Comparison of ENCODE assay signal across 24 mouse cellular contexts in genomic region chr17:29301421-29301820, GRCm38 (mm10). TPM values are rescaled to one million over a fixed set of nuclear protein-coding genes. Genes with fewer than 3 reads are reported as not detected.
DNase-seq lines count a peak whose midpoint lies in the region; ATAC-seq and TF ChIP-seq lines count a peak whose summit lies in the region.
"Had no signal": no experiment of that assay in that cellular context is flagged by ENCODE, and none has a peak within 500 bp of the region (broad histone marks: within the 10 kb centered on the region; RNA-seq: fewer than 3 reads in every experiment).

No protein-coding gene starts in this region.

- 0 out of 2 replicates have a peak overlapping the region, but pooled peaks have one; percentile 9 for H3K27ac ChIP-seq in embryonic facial prominence, embryonic 12.5 days
- no peak overlapping the region for H3K27ac ChIP-seq in embryonic facial prominence, embryonic 10.5 days (replicated peaks)
- no peak overlapping the region for H3K27ac ChIP-seq in kidney, adult 2 months (ENCODE audit: insufficient read depth, low read depth, low read length)
- no peak overlapping the region for H3K27ac ChIP-seq in kidney, embryonic 16.5 days (ENCODE audit: low read length)
- H3K27ac ChIP-seq: embryonic facial prominence, embryonic 13.5 days; forebrain, embryonic 12.5 days; forebrain, embryonic 15.5 days; heart, embryonic 15.5 days; hindbrain, embryonic 14.5 days; hindbrain, postnatal 0 days had no signal

- peaks cover 39% of the 10 kb centered on the region for H3K36me3 ChIP-seq in embryonic facial prominence, embryonic 12.5 days
- H3K36me3 ChIP-seq in embryonic facial prominence, embryonic 10.5 days (replicated peaks): peaks cover 52% of the 10 kb centered on the region
- H3K36me3 ChIP-seq in kidney, adult 2 months (ENCODE audit: control insufficient read depth, insufficient read depth, low read length): no peaks in the 10 kb centered on the region; the same call in 1 of the 2 replicates
- peaks cover 17% of the 10 kb centered on the region for H3K36me3 ChIP-seq in kidney, embryonic 16.5 days (ENCODE audit: insufficient read depth, low read length)

- H3K4me3 ChIP-seq in embryonic facial prominence, embryonic 12.5 days: no peak overlapping the region
- H3K4me3 ChIP-seq in embryonic facial prominence, embryonic 10.5 days: no peak overlapping the region
- no peak overlapping the region for H3K4me3 ChIP-seq in kidney, adult 2 months (ENCODE audit: insufficient read depth, low read depth, low read length)
- H3K4me3 ChIP-seq in kidney, embryonic 16.5 days (ENCODE audit: low read length): no peak overlapping the region
- H3K4me3 ChIP-seq: embryonic facial prominence, embryonic 13.5 days; erythroblast, embryonic 14.5 days; forebrain, embryonic 12.5 days; forebrain, embryonic 15.5 days; heart, embryonic 15.5 days had no signal

- H3K9me3 ChIP-seq in embryonic facial prominence, embryonic 12.5 days: no peaks in the 10 kb centered on the region
- no peaks in the 10 kb centered on the region for H3K9me3 ChIP-seq in embryonic facial prominence, embryonic 10.5 days
- no peaks in the 10 kb centered on the region for H3K9me3 ChIP-seq in kidney, embryonic 16.5 days (ENCODE audit: low read length)
- H3K9me3 ChIP-seq: embryonic facial prominence, embryonic 13.5 days; forebrain, embryonic 12.5 days; forebrain, embryonic 15.5 days; heart, embryonic 15.5 days had no signal

- H3K4me2 ChIP-seq in embryonic facial prominence, embryonic 12.5 days (replicated peaks): no peak overlapping the region
- H3K4me2 ChIP-seq in kidney, embryonic 16.5 days (replicated peaks; ENCODE audit: low read depth, low read length): no peak overlapping the region
- H3K4me2 ChIP-seq: embryonic facial prominence, embryonic 13.5 days; forebrain, embryonic 12.5 days; forebrain, embryonic 15.5 days; heart, embryonic 11.5 days; heart, embryonic 15.5 days; hindbrain, embryonic 14.5 days had no signal

- H3K4me1 ChIP-seq in embryonic facial prominence, embryonic 12.5 days: peaks cover 49% of the 10 kb centered on the region
- peaks cover 60% of the 10 kb centered on the region for H3K4me1 ChIP-seq in embryonic facial prominence, embryonic 10.5 days
- peaks cover 9% of the 10 kb centered on the region for H3K4me1 ChIP-seq in kidney, adult 2 months (ENCODE audit: control insufficient read depth, insufficient read depth, low read length)
- peaks cover 69% of the 10 kb centered on the region for H3K4me1 ChIP-seq in kidney, embryonic 16.5 days (ENCODE audit: insufficient read depth, low read length)
- H3K4me1 ChIP-seq: forebrain, embryonic 15.5 days had no signal

- H3K9ac ChIP-seq in embryonic facial prominence, embryonic 12.5 days: no peak overlapping the region
- no peak overlapping the region for H3K9ac ChIP-seq in kidney, embryonic 16.5 days (replicated peaks; ENCODE audit: low read length)
- H3K9ac ChIP-seq: embryonic facial prominence, embryonic 13.5 days; forebrain, embryonic 12.5 days; forebrain, embryonic 15.5 days; heart, embryonic 15.5 days; hindbrain, embryonic 14.5 days had no signal

- ATAC-seq in embryonic facial prominence, embryonic 12.5 days (ENCODE audit: insufficient number of reproducible peaks, insufficient read depth, low FRiP score, low TSS enrichment): no peak
- ATAC-seq in kidney, embryonic 16.5 days (ENCODE audit: low FRiP score, low TSS enrichment): no peak
- ATAC-seq: activated CD4-positive, CD25-positive, alpha-beta regulatory T cell, adult 4 months; forebrain, embryonic 15.5 days; hindbrain, postnatal 0 days had no signal

- H3K27me3 ChIP-seq in embryonic facial prominence, embryonic 12.5 days: no peaks in the 10 kb centered on the region
- no peaks in the 10 kb centered on the region for H3K27me3 ChIP-seq in embryonic facial prominence, embryonic 10.5 days (replicated peaks; ENCODE audit: low read depth, poor library complexity, severe bottlenecking)
- no peaks in the 10 kb centered on the region for H3K27me3 ChIP-seq in kidney, adult 2 months (replicated peaks; ENCODE audit: control insufficient read depth, insufficient read depth, low read length)
- H3K27me3 ChIP-seq in kidney, embryonic 16.5 days (ENCODE audit: insufficient read depth, low read length): no peaks in the 10 kb centered on the region
- H3K27me3 ChIP-seq: embryonic facial prominence, embryonic 13.5 days; forebrain, embryonic 12.5 days; forebrain, embryonic 15.5 days; heart, embryonic 15.5 days had no signal

- no peak for TF ChIP-seq CTCF in kidney, adult 2 months (conservative IDR thresholded peaks at IDR 0.05; ENCODE audit: insufficient read depth, insufficient read length, low read depth, low read length)

- TF ChIP-seq POLR2A in kidney, adult 2 months (IDR thresholded peaks at IDR 0.05; ENCODE audit: low read depth, low read length): no peak

- no peak for DNase-seq in embryonic facial prominence, embryonic 10.5 days (ENCODE audit: low spot score)
- DNase-seq in kidney, adult 2 months: peak; percentile 28
- peak; percentile 61 for DNase-seq in kidney, postnatal 10 days
- DNase-seq in kidney, adult 18-20 months: no peak
- peak; percentile 30 for DNase-seq in right cerebral cortex, adult 18-20 months
- DNase-seq in right cerebral cortex, postnatal 25 days: no peak
- DNase-seq: adrenal gland, adult 8-10 months; adrenal gland, postnatal 25 days; cerebellum, adult 18-20 months; cerebellum, adult 9-10 months; cerebellum, postnatal 14 days; gastrocnemius, postnatal 14 days; heart, postnatal 4 days had no signal

- 94% methylated on average over 6 of the region's 6 CpGs for WGBS in embryonic facial prominence, embryonic 12.5 days
- 93% methylated on average over 6 of the region's 6 CpGs for WGBS in embryonic facial prominence, embryonic 10.5 days
- 94% methylated on average over 6 of the region's 6 CpGs for WGBS in kidney, adult 2 months
- 89% methylated on average over 6 of the region's 6 CpGs for WGBS in kidney, embryonic 16.5 days

RNA-seq across cellular contexts. Expression of gene Pi16, which starts 16.1 kb away (rescaled TPM):
- 0.49 and 0.59 TPM in 2 replicates for polyA plus RNA-seq in embryonic facial prominence, embryonic 12.5 days (2016; fragmentation: Nextera tagmentation; extraction: Ambion mirVana)
- 0.65 and 0.91 TPM in 2 replicates for polyA plus RNA-seq in embryonic facial prominence, embryonic 10.5 days (2016; fragmentation: Nextera tagmentation; extraction: Ambion mirVana)
- polyA plus RNA-seq in kidney, adult 2 months (2012; rRNA removed): 18.4 and 22.2 TPM in 2 replicates
- polyA plus RNA-seq in kidney, embryonic 16.5 days (2015; fragmentation: Nextera tagmentation; extraction: Ambion mirVana): 2.4 and 3.1 TPM in 2 replicates

RNA-seq across cellular contexts. Expression of gene BC004004, which starts 32.8 kb away (rescaled TPM):
- polyA plus RNA-seq in embryonic facial prominence, embryonic 12.5 days (2016; fragmentation: Nextera tagmentation; extraction: Ambion mirVana): 54.9 and 56.5 TPM in 2 replicates
- polyA plus RNA-seq in embryonic facial prominence, embryonic 10.5 days (2016; fragmentation: Nextera tagmentation; extraction: Ambion mirVana): 47.8 and 49.5 TPM in 2 replicates
- polyA plus RNA-seq in kidney, adult 2 months (2012; rRNA removed): 219 and 228 TPM in 2 replicates
- 85.6 TPM in 2 replicates for polyA plus RNA-seq in kidney, embryonic 16.5 days (2015; fragmentation: Nextera tagmentation; extraction: Ambion mirVana)

RNA-seq across cellular contexts. Expression of gene Ppil1, which starts 37.4 kb away (rescaled TPM):
- 154 and 162 TPM in 2 replicates for polyA plus RNA-seq in embryonic facial prominence, embryonic 12.5 days (2016; fragmentation: Nextera tagmentation; extraction: Ambion mirVana)
- 219 and 227 TPM in 2 replicates for polyA plus RNA-seq in embryonic facial prominence, embryonic 10.5 days (2016; fragmentation: Nextera tagmentation; extraction: Ambion mirVana)
- polyA plus RNA-seq in kidney, adult 2 months (2012; rRNA removed): 21.5 and 23.5 TPM in 2 replicates
- polyA plus RNA-seq in kidney, embryonic 16.5 days (2015; fragmentation: Nextera tagmentation; extraction: Ambion mirVana): 167 and 186 TPM in 2 replicates

RNA-seq across cellular contexts. Expression of gene Mtch1, which starts 46.3 kb away (rescaled TPM):
- polyA plus RNA-seq in embryonic facial prominence, embryonic 12.5 days (2016; fragmentation: Nextera tagmentation; extraction: Ambion mirVana): 420 and 454 TPM in 2 replicates
- 278 and 280 TPM in 2 replicates for polyA plus RNA-seq in embryonic facial prominence, embryonic 10.5 days (2016; fragmentation: Nextera tagmentation; extraction: Ambion mirVana)
- polyA plus RNA-seq in kidney, adult 2 months (2012; rRNA removed): 375 and 393 TPM in 2 replicates
- 189 and 316 TPM in 2 replicates for polyA plus RNA-seq in kidney, embryonic 16.5 days (2015; fragmentation: Nextera tagmentation; extraction: Ambion mirVana)

RNA-seq across cellular contexts. Expression of gene Fgd2, which starts 59.3 kb away (rescaled TPM):
- 9.2 and 9.3 TPM in 2 replicates for polyA plus RNA-seq in embryonic facial prominence, embryonic 12.5 days (2016; fragmentation: Nextera tagmentation; extraction: Ambion mirVana)
- 10.2 and 12.3 TPM in 2 replicates for polyA plus RNA-seq in embryonic facial prominence, embryonic 10.5 days (2016; fragmentation: Nextera tagmentation; extraction: Ambion mirVana)
- 10.1 and 11.4 TPM in 2 replicates for polyA plus RNA-seq in kidney, adult 2 months (2012; rRNA removed)
- polyA plus RNA-seq in kidney, embryonic 16.5 days (2015; fragmentation: Nextera tagmentation; extraction: Ambion mirVana): 14.4 and 16.2 TPM in 2 replicates

Comparison
In these comparisons a context has a peak if more than half of its experiments do, and no peak if none do; other contexts are left out.
1. DNase-seq: peak in kidney, adult 2 months (single experiment), kidney, postnatal 10 days (single experiment) and right cerebral cortex, adult 18-20 months (single experiment); none in embryonic facial prominence, embryonic 10.5 days (single experiment), kidney, adult 18-20 months (single experiment) and right cerebral cortex, postnatal 25 days (single experiment).